ENCODE assay signal across 22 mouse cellular contexts in genomic region chr11:4138964-4139363, GRCm38 (mm10). TPM values are rescaled to one million over a fixed set of nuclear protein-coding genes. Genes with fewer than 3 reads are reported as not detected.
DNase-seq lines count a peak whose midpoint lies in the region; ATAC-seq and TF ChIP-seq lines count a peak whose summit lies in the region.
"Had no signal": no experiment of that assay in that cellular context is flagged by ENCODE, and none has a peak within 500 bp of the region (broad histone marks: within the 10 kb centered on the region; RNA-seq: fewer than 3 reads in every experiment).

No protein-coding gene starts in this region.

- H3K4me2 ChIP-seq in neural tube, embryonic 11.5 days (ENCODE audit: low read depth) = no peak overlapping the region
- peak overlapping the region; percentile 58 for H3K4me2 ChIP-seq in CH12.LX (ENCODE audit: insufficient read depth, low read depth, poor library complexity, severe bottlenecking)
- H3K4me2 ChIP-seq: embryonic facial prominence, embryonic 12.5 days; forebrain, embryonic 13.5 days; forebrain, embryonic 15.5 days had no signal

- no peak overlapping the region for H3K27ac ChIP-seq in neural tube, embryonic 11.5 days (ENCODE audit: low read depth, low read length)
- peak overlapping the region; percentile 93 for H3K27ac ChIP-seq in CH12.LX (ENCODE audit: insufficient read depth, low read depth)
- H3K27ac ChIP-seq: embryonic facial prominence, embryonic 10.5 days; embryonic facial prominence, embryonic 12.5 days; forebrain, embryonic 13.5 days; forebrain, embryonic 15.5 days had no signal

- H3K79me2 ChIP-seq in CH12.LX (replicated peaks; ENCODE audit: control insufficient read depth, extremely low read depth, insufficient read depth, poor library complexity, severe bottlenecking) = peaks cover 20% of the 10 kb centered on the region

- dilution Hi-C loops in CH12.LX (cut with MboI; ENCODE audit: extremely low pct_ligation_motif_present, extremely low pct_unique_long_range_greater_than_20kb, low sequenced_read_pairs) = no loop called here

- in situ Hi-C loops in CH12.LX (cut with MboI; ENCODE audit: low pct_ligation_motif_present, low pct_unique_long_range_greater_than_20kb, low sequenced_read_pairs) = loop anchor here (5.0 kb wide), 1 partner anchor 68 kb away; no protein-coding TSS in a partner anchor

- DNase-seq in neural tube, embryonic 11.5 days (ENCODE audit: low spot score) = no peak
- DNase-seq in neural tube, embryonic 10.5 days (ENCODE audit: extremely low spot score, low spot score) = no peak
- peak; percentile 60 for DNase-seq in A20 (ENCODE audit: low read depth, low spot score)
- peak; percentile 65 for DNase-seq in CH12.LX (ENCODE audit: extremely low read depth)
- no peak for DNase-seq in thymus, adult 18-20 months
- no peak for DNase-seq in heart, postnatal 4 days
- DNase-seq: adrenal gland, adult 2 months; adrenal gland, postnatal 10 days; adrenal gland, postnatal 25 days; B cell, adult 2 months; cerebellum, adult 11 months; cerebellum, adult 18-20 months; cerebellum, adult 8-10 months; cerebellum, adult 9-11 months; cerebellum, postnatal 14 days; cerebellum, postnatal 36 days; forebrain, postnatal 0 days had no signal

- WGBS in neural tube, embryonic 11.5 days = 44% methylated on average over 2 of the region's 2 CpGs

- no peaks in the 10 kb centered on the region for H3K27me3 ChIP-seq in neural tube, embryonic 11.5 days (ENCODE audit: control insufficient read depth, insufficient read depth, low read length)
- no peaks in the 10 kb centered on the region for H3K27me3 ChIP-seq in CH12.LX (replicated peaks)
- H3K27me3 ChIP-seq: embryonic facial prominence, embryonic 12.5 days; forebrain, embryonic 13.5 days; forebrain, embryonic 15.5 days had no signal

- no peak for TF ChIP-seq RAD21 in CH12.LX (IDR thresholded peaks at IDR 0.05; ENCODE audit: low read depth, low read length)

- H3K9ac ChIP-seq in neural tube, embryonic 11.5 days (ENCODE audit: low read length) = 0 out of 2 replicates have a peak overlapping the region, but pooled peaks have one; percentile 10
- peak overlapping the region; percentile 52 for H3K9ac ChIP-seq in CH12.LX (ENCODE audit: insufficient read depth, low read depth)
- H3K9ac ChIP-seq: embryonic facial prominence, embryonic 12.5 days; forebrain, embryonic 15.5 days; forebrain, postnatal 0 days had no signal

- no peak for TF ChIP-seq CTCF in CH12.LX (conservative IDR thresholded peaks at IDR 0.05 in 1 of 2, IDR thresholded peaks at IDR 0.05 in 1 of 2; ENCODE audit: low read depth in 2 of 2, low read length in 2 of 2)

- no peak for ATAC-seq in neural tube, embryonic 11.5 days (ENCODE audit: insufficient read depth, low FRiP score, low TSS enrichment)
- ATAC-seq: CD4-positive, CD25-positive, alpha-beta regulatory T cell, adult 4 months; forebrain, embryonic 13.5 days; forebrain, embryonic 15.5 days; forebrain, postnatal 0 days had no signal

- no peak overlapping the region for H3K4me3 ChIP-seq in neural tube, embryonic 11.5 days (ENCODE audit: low read depth, low read length)
- H3K4me3 ChIP-seq in CH12.LX (replicated peaks in 1 of 3; ENCODE audit: low read depth in 2 of 3, low read length in 2 of 3, poor library complexity in 1 of 3) = peak overlapping the region in 1 of 3 experiments; percentile 16
- H3K4me3 ChIP-seq: embryonic facial prominence, embryonic 10.5 days; embryonic facial prominence, embryonic 12.5 days; forebrain, embryonic 13.5 days; forebrain, embryonic 15.5 days had no signal

- peak; percentile 49; the same call in 1 of the 2 replicates for TF ChIP-seq EP300 in CH12.LX (IDR thresholded peaks at IDR 0.05; ENCODE audit: low read length)

- peaks cover 6% of the 10 kb centered on the region; the same call in 1 of the 2 replicates for H3K4me1 ChIP-seq in neural tube, embryonic 11.5 days (ENCODE audit: control insufficient read depth, insufficient read depth, low read length)
- peaks cover 32 to 65% of the 10 kb centered on the region in 2 experiments for H3K4me1 ChIP-seq in CH12.LX (ENCODE audit: control insufficient read depth in 1 of 2, insufficient read depth in 2 of 2)

- no peaks in the 10 kb centered on the region for H3K9me3 ChIP-seq in neural tube, embryonic 11.5 days (ENCODE audit: control insufficient read depth, low read length)
- no peaks in the 10 kb centered on the region for H3K9me3 ChIP-seq in CH12.LX (replicated peaks; ENCODE audit: low read length)
- H3K9me3 ChIP-seq: embryonic facial prominence, embryonic 10.5 days; embryonic facial prominence, embryonic 12.5 days; forebrain, embryonic 13.5 days; forebrain, embryonic 15.5 days had no signal

- H3K36me3 ChIP-seq in neural tube, embryonic 11.5 days (ENCODE audit: control insufficient read depth, insufficient read depth, low read length) = peaks cover 10% of the 10 kb centered on the region
- peaks cover 43 to 66% of the 10 kb centered on the region in 2 experiments for H3K36me3 ChIP-seq in CH12.LX (replicated peaks in 1 of 2; ENCODE audit: control insufficient read depth in 1 of 2, insufficient read depth in 1 of 2, low read length in 1 of 2)

- TF ChIP-seq POLR2A in CH12.LX (IDR thresholded peaks at IDR 0.05; ENCODE audit: low read depth, low read length) = no peak; the same call in 1 of the 2 replicates

TF ChIP-seq in CH12.LX, 34 proteins besides CTCF, POLR2A, EP300 and RAD21 (continues in another document):
- peak; percentile 77 for TF ChIP-seq IRF4 (IDR thresholded peaks at IDR 0.05; ENCODE audit: low read depth, low read length)
- no peak for TF ChIP-seq JUND (conservative IDR thresholded peaks at IDR 0.05; ENCODE audit: low read depth, low read length)
- TF ChIP-seq RCOR1 (conservative IDR thresholded peaks at IDR 0.05; ENCODE audit: low read depth, low read length) = 0 out of 2 replicates have a peak, but pooled peaks have one; percentile 32
- TF ChIP-seq ZKSCAN1 (IDR thresholded peaks at IDR 0.05; ENCODE audit: borderline replicate concordance, low read depth, low read length) = no peak
- no peak for TF ChIP-seq NRF1 (IDR thresholded peaks at IDR 0.05; ENCODE audit: low read depth, low read length)
- no peak for TF ChIP-seq ZNF384 (IDR thresholded peaks at IDR 0.05; ENCODE audit: low read depth, low read length)
- TF ChIP-seq CHD2 (IDR thresholded peaks at IDR 0.05; ENCODE audit: low read length) = no peak; the same call in 1 of the 2 replicates
- TF ChIP-seq HCFC1 (IDR thresholded peaks at IDR 0.05; ENCODE audit: low read depth, low read length) = no peak; the same call in 1 of the 2 replicates
- TF ChIP-seq MEF2A (IDR thresholded peaks at IDR 0.05; ENCODE audit: borderline replicate concordance, low read depth, low read length) = peak; percentile 79; the same call in 1 of the 2 replicates
- peak; percentile 56 for TF ChIP-seq TCF12 (IDR thresholded peaks at IDR 0.05; ENCODE audit: low read depth, low read length)
- peak; percentile 24; the same call in 1 of the 2 replicates for TF ChIP-seq ELF1 (IDR thresholded peaks at IDR 0.05; ENCODE audit: low read depth, low read length)
- TF ChIP-seq ETS1 (conservative IDR thresholded peaks at IDR 0.05; ENCODE audit: low read depth, low read length) = 0 out of 2 replicates have a peak, but pooled peaks have one; percentile 27
- 0 out of 2 replicates have a peak, but pooled peaks have one; percentile 31 for TF ChIP-seq CHD1 (IDR thresholded peaks at IDR 0.05; ENCODE audit: low read depth, low read length)
- TF ChIP-seq MYC (IDR thresholded peaks at IDR 0.05; ENCODE audit: low read depth, low read length) = peak; percentile 65
- TF ChIP-seq ZMIZ1 (IDR thresholded peaks at IDR 0.05; ENCODE audit: low read depth, low read length) = no peak
- TF ChIP-seq KAT2A (IDR thresholded peaks at IDR 0.05; ENCODE audit: insufficient replicate concordance, low read length) = no peak
- no peak for TF ChIP-seq JUN (IDR thresholded peaks at IDR 0.05; ENCODE audit: insufficient read depth, low read depth, low read length)
- TF ChIP-seq E2F4 (IDR thresholded peaks at IDR 0.05; ENCODE audit: insufficient replicate concordance, low read depth, low read length) = no peak
- peak; percentile 75 for TF ChIP-seq TBP (conservative IDR thresholded peaks at IDR 0.05; ENCODE audit: low read depth, low read length)
- no peak; the same call in 1 of the 2 replicates for TF ChIP-seq BHLHE40 (IDR thresholded peaks at IDR 0.05; ENCODE audit: low read depth, low read length)
- 0 out of 2 replicates have a peak, but pooled peaks have one; percentile 5 for TF ChIP-seq SMC3 (IDR thresholded peaks at IDR 0.05; ENCODE audit: low read depth, low read length)

RNA-seq across cellular contexts. Expression of gene Rnf215, which starts 4.0 kb away (rescaled TPM):
- 29.4 and 29.7 TPM in 2 replicates for polyA plus RNA-seq in neural tube, embryonic 11.5 days (2014; fragmentation: Nextera tagmentation; extraction: Ambion mirVana)
- 24.8 and 25.0 TPM in 2 replicates for total RNA-seq in CH12.LX (2012; rRNA removed)
- 14.9 and 18.2 TPM in 2 replicates for total RNA-seq in CH12.LX (2014; rRNA removed)
- 22.5 and 24.3 TPM in 2 replicates for polyA plus RNA-seq in CH12.LX (2012; ENCODE audit: insufficient read length, low read depth)
- 10 to 100 TPM; 17.5 to 18.3 TPM for total RNA-seq in heart, postnatal 4 days (2021)

RNA-seq across cellular contexts. Expression of gene Sec14l2, which starts 15.7 kb away (rescaled TPM):
- polyA plus RNA-seq in neural tube, embryonic 11.5 days (2014; fragmentation: Nextera tagmentation; extraction: Ambion mirVana) = 2.1 and 2.3 TPM in 2 replicates
- 21.5 and 26.1 TPM in 2 replicates for total RNA-seq in CH12.LX (2012; rRNA removed)
- total RNA-seq in CH12.LX (2014; rRNA removed) = 21.9 and 24.2 TPM in 2 replicates
- 16.7 and 19.0 TPM in 2 replicates for polyA plus RNA-seq in CH12.LX (2012; ENCODE audit: insufficient read length, low read depth)
- 1 to 10 TPM in 1 of 2 experiments, under 1 TPM in 1; 0.91 to 1.1 TPM for total RNA-seq in heart, postnatal 4 days (2021)

RNA-seq across cellular contexts. Expression of gene Ccdc157, which starts 21.1 kb away (rescaled TPM):
- polyA plus RNA-seq in neural tube, embryonic 11.5 days (2014; fragmentation: Nextera tagmentation; extraction: Ambion mirVana) = 3.3 and 4.0 TPM in 2 replicates
- 4.2 and 4.4 TPM in 2 replicates for total RNA-seq in CH12.LX (2012; rRNA removed)
- total RNA-seq in CH12.LX (2014; rRNA removed) = 2.3 and 2.6 TPM in 2 replicates
- 3.9 and 4.0 TPM in 2 replicates for polyA plus RNA-seq in CH12.LX (2012; ENCODE audit: insufficient read length, low read depth)
- total RNA-seq in heart, postnatal 4 days (2021) = 1 to 10 TPM; 5.8 to 6.5 TPM

RNA-seq across cellular contexts. Expression of gene Sf3a1, which starts 21.2 kb away (rescaled TPM):
- polyA plus RNA-seq in neural tube, embryonic 11.5 days (2014; fragmentation: Nextera tagmentation; extraction: Ambion mirVana) = 88.4 and 91.1 TPM in 2 replicates
- total RNA-seq in CH12.LX (2012; rRNA removed) (46.5 and 56.9 TPM in 2 replicates), CH12.LX (2014; rRNA removed) (28.6 and 29.5 TPM in 2 replicates)
- polyA plus RNA-seq in CH12.LX (2012; ENCODE audit: insufficient read length, low read depth) = 93.4 and 97.6 TPM in 2 replicates
- total RNA-seq in heart, postnatal 4 days (2021) = 10 to 100 TPM; 56.6 to 56.9 TPM

RNA-seq across cellular contexts. Expression of gene Mtfp1, which starts 43.7 kb away (rescaled TPM):
- 5.9 and 6.7 TPM in 2 replicates for polyA plus RNA-seq in neural tube, embryonic 11.5 days (2014; fragmentation: Nextera tagmentation; extraction: Ambion mirVana)
- total RNA-seq in CH12.LX (2012; rRNA removed) (30.0 and 41.0 TPM in 2 replicates), CH12.LX (2014; rRNA removed) (22.1 and 22.3 TPM in 2 replicates)
- polyA plus RNA-seq in CH12.LX (2012; ENCODE audit: insufficient read length, low read depth) = 27.0 and 27.7 TPM in 2 replicates
- total RNA-seq in heart, postnatal 4 days (2021) = 10 to 100 TPM; 46.3 to 52.0 TPM

Comparison
In these comparisons a context has a peak if more than half of its experiments do, and no peak if none do; other contexts are left out.
1. DNase-seq: peak in A20 (single experiment) and CH12.LX (single experiment); none in neural tube, embryonic 11.5 days (single experiment), neural tube, embryonic 10.5 days (single experiment), thymus, adult 18-20 months (0 of 2) and heart, postnatal 4 days (single experiment).
2. RNA of gene Sec14l2, which starts 15.7 kb away (total RNA-seq): 21.5 to 26.1 TPM in CH12.LX; 0.91 to 1.1 TPM in heart, postnatal 4 days; every median in the first group is over 10 times any median in the second.